Mouse (Mus musculus) liver, embryonic 12.5 days (tissue): ENCODE data around the gene A630023A22Rik. TPM values are rescaled to one million over a fixed set of nuclear protein-coding genes. Genes with fewer than 3 reads are reported as not detected.

Experiments
- ATAC-seq: fragments of 200-750 bp; cut with Nextera tagmentation; 2 replicates; pipeline ENCODE4 v1.8.0; 2017; ENCODE audit warnings: moderate number of reproducible peaks, mild to moderate bottlenecking, moderate library complexity
- H3K27ac ChIP-seq: fragments of 300-500 bp; sonication (generic); 2 replicates; pipeline ENCODE4 v1.5.1; 2016; ENCODE audit warnings: mild to moderate bottlenecking
- H3K27me3 ChIP-seq: fragments of 300-500 bp; sonication (generic); replicated peaks from 2 replicates; pipeline ENCODE4 v1.6.1; 2016; ENCODE audit warnings: mild to moderate bottlenecking, moderate library complexity
- H3K36me3 ChIP-seq: fragments of 300-500 bp; sonication (generic); 2 replicates; pipeline ENCODE4 v1.6.1; 2016; ENCODE audit warnings: mild to moderate bottlenecking, moderate library complexity
- H3K4me1 ChIP-seq: fragments of 300-500 bp; sonication (generic); 2 replicates; pipeline ENCODE4 v1.6.1; 2016
- H3K4me2 ChIP-seq: fragments of 300-500 bp; sonication (generic); 2 replicates; pipeline ENCODE4 v1.6.1; 2016; ENCODE audit warnings: mild to moderate bottlenecking, moderate library complexity
- H3K4me3 ChIP-seq: fragments of 300-500 bp; sonication (generic); 2 replicates; pipeline ENCODE4 v1.5.1; 2016; ENCODE audit warnings: mild to moderate bottlenecking, moderate library complexity
- H3K9ac ChIP-seq: fragments of 300-500 bp; sonication (generic); 2 replicates; pipeline ENCODE4 v1.6.1; 2016; ENCODE audit warnings: mild to moderate bottlenecking, moderate library complexity
- H3K9me3 ChIP-seq: fragments of 300-500 bp; sonication (generic); replicated peaks from 2 replicates; pipeline ENCODE4 v1.6.1; 2016; ENCODE audit warnings: mild to moderate bottlenecking, moderate library complexity
- whole genome bisulfite sequencing: fragments of 180-500 bp; shearing (Covaris S2); methylation state at CpG from one replicate; pipeline ENCODE4 v1.1.7; 2016; ENCODE audit not compliant: insufficient replicate concordance; 5-methylcytosine and 5-hydroxymethylcytosine counted together
- polyA plus RNA-seq: library from polyadenylated mRNA; unstranded; fragments of >200 nt; fragmentation: Nextera tagmentation; extraction: Ambion mirVana; gene quantifications from 2 replicates; pipeline ENCODE4 v1.2.1, GENCODE M21; 2016

Gene A630023A22Rik
- polyA plus RNA-seq, 1 experiment from 2014 or later: not detected

- no peaks in the 10 kb centered on the region for H3K36me3 ChIP-seq
- H3K9me3 ChIP-seq: no peaks in the 10 kb centered on the region
- ATAC-seq: no peak
- H3K4me2 ChIP-seq: no peak overlapping the region
- WGBS: 58% methylated on average over 4 of the region's 4 CpGs
- H3K9ac ChIP-seq: no peak overlapping the region
- no peak overlapping the region for H3K4me3 ChIP-seq
- H3K4me1 ChIP-seq: no peaks in the 10 kb centered on the region
- H3K27ac ChIP-seq: no peak overlapping the region
- H3K27me3 ChIP-seq: no peaks in the 10 kb centered on the region
These were observed 11.8 kb upstream of the A630023A22Rik start for GRCm38 (mm10) chr14:34114311-34114710.

GRCm38 (mm10) chr14:34107594-34107993, 5.0 kb upstream of the A630023A22Rik start:
- Histone ChIP-seq H3K27ac (no peak overlapping the region), H3K9ac (no peak overlapping the region), H3K9me3 (no peaks in the 10 kb centered on the region), H3K36me3 (no peaks in the 10 kb centered on the region), H3K4me3 (no peak overlapping the region), H3K27me3 (no peaks in the 10 kb centered on the region), H3K4me1 (no peaks in the 10 kb centered on the region), H3K4me2 (no peak overlapping the region)
- 25% methylated on average over 4 of the region's 4 CpGs for WGBS
- ATAC-seq: no peak

GRCm38 (mm10) chr14:34106389-34107062, 4.0 kb upstream of the A630023A22Rik start:
- WGBS: 44% methylated on average over 11 of the region's 12 CpGs
- no peaks in the 10 kb centered on the region for H3K4me1 ChIP-seq
- no peaks in the 10 kb centered on the region for H3K9me3 ChIP-seq
- H3K27me3 ChIP-seq: no peaks in the 10 kb centered on the region
- no peak overlapping the region for H3K4me2 ChIP-seq
- H3K4me3 ChIP-seq: no peak overlapping the region
- no peak overlapping the region for H3K9ac ChIP-seq
- no peaks in the 10 kb centered on the region for H3K36me3 ChIP-seq
- no peak for ATAC-seq
- no peak overlapping the region for H3K27ac ChIP-seq

- ATAC-seq: peak; percentile 27; the same call in 1 of the 2 replicates
- WGBS: 26% methylated on average over 8 of the region's 8 CpGs
- Histone ChIP-seq H3K36me3 (no peaks in the 10 kb centered on the region), H3K9me3 (no peaks in the 10 kb centered on the region), H3K4me3 (no peak overlapping the region), H3K4me2 (no peak overlapping the region), H3K9ac (no peak overlapping the region), H3K27me3 (no peaks in the 10 kb centered on the region), H3K4me1 (no peaks in the 10 kb centered on the region), H3K27ac (no peak overlapping the region)
These were observed 2.3 kb upstream of the A630023A22Rik start for GRCm38 (mm10) chr14:34104892-34105291.

GRCm38 (mm10) chr14:34103855-34104254, 1.3 kb upstream of the A630023A22Rik start:
- H3K27ac ChIP-seq: no peak overlapping the region
- no peaks in the 10 kb centered on the region for H3K9me3 ChIP-seq
- H3K27me3 ChIP-seq: no peaks in the 10 kb centered on the region
- no peaks in the 10 kb centered on the region for H3K36me3 ChIP-seq
- H3K4me1 ChIP-seq: no peaks in the 10 kb centered on the region
- 63% methylated on average over 3 of the region's 3 CpGs for WGBS
- H3K4me2 ChIP-seq: no peak overlapping the region
- H3K9ac ChIP-seq: no peak overlapping the region
- ATAC-seq: no peak
- no peak overlapping the region for H3K4me3 ChIP-seq

- no peak overlapping the region for H3K4me3 ChIP-seq
- H3K4me1 ChIP-seq: no peaks in the 10 kb centered on the region
- 60% methylated on average over 5 of the region's 5 CpGs for WGBS
- H3K27ac ChIP-seq: no peak overlapping the region
- no peaks in the 10 kb centered on the region for H3K9me3 ChIP-seq
- no peaks in the 10 kb centered on the region for H3K36me3 ChIP-seq
- H3K4me2 ChIP-seq: no peak overlapping the region
- ATAC-seq: no peak
- no peak overlapping the region for H3K9ac ChIP-seq
- no peaks in the 10 kb centered on the region for H3K27me3 ChIP-seq
These were observed 6.4 kb downstream of the A630023A22Rik start for GRCm38 (mm10) chr14:34096161-34096560.

GRCm38 (mm10) chr14:34092856-34093255, 9.7 kb downstream of the A630023A22Rik start:
- no peak for ATAC-seq
- Histone ChIP-seq H3K36me3 (no peaks in the 10 kb centered on the region), H3K9ac (no peak overlapping the region), H3K27me3 (no peaks in the 10 kb centered on the region), H3K4me2 (no peak overlapping the region), H3K27ac (no peak overlapping the region), H3K4me3 (no peak overlapping the region), H3K4me1 (no peaks in the 10 kb centered on the region), H3K9me3 (no peaks in the 10 kb centered on the region)
- 59% methylated on average over 1 of the region's 1 CpGs for WGBS

GRCm38 (mm10) chr14:34091475-34091874, 11.1 kb downstream of the A630023A22Rik start:
- H3K4me3 ChIP-seq: no peak overlapping the region
- WGBS: 67% methylated on average over 5 of the region's 5 CpGs
- H3K9ac ChIP-seq: no peak overlapping the region
- H3K9me3 ChIP-seq: no peaks in the 10 kb centered on the region
- ATAC-seq: no peak
- no peak overlapping the region for H3K4me2 ChIP-seq
- H3K27ac ChIP-seq: no peak overlapping the region
- H3K36me3 ChIP-seq: no peaks in the 10 kb centered on the region
- H3K4me1 ChIP-seq: no peaks in the 10 kb centered on the region
- no peaks in the 10 kb centered on the region for H3K27me3 ChIP-seq

GRCm38 (mm10) chr14:34089796-34090195, 12.8 kb downstream of the A630023A22Rik start:
- H3K9me3 ChIP-seq: no peaks in the 10 kb centered on the region
- WGBS: 76% methylated on average over 8 of the region's 8 CpGs
- no peaks in the 10 kb centered on the region for H3K27me3 ChIP-seq
- H3K9ac ChIP-seq: no peak overlapping the region
- no peak overlapping the region for H3K4me2 ChIP-seq
- ATAC-seq: no peak
- H3K36me3 ChIP-seq: no peaks in the 10 kb centered on the region
- no peak overlapping the region for H3K27ac ChIP-seq
- H3K4me3 ChIP-seq: no peak overlapping the region
- H3K4me1 ChIP-seq: no peaks in the 10 kb centered on the region

- WGBS: 69% methylated on average over 2 of the region's 2 CpGs
- Histone ChIP-seq H3K9ac (no peak overlapping the region), H3K36me3 (no peaks in the 10 kb centered on the region)
These were observed 14.6 kb downstream of the A630023A22Rik start for GRCm38 (mm10) chr14:34087856-34088398.

GRCm38 (mm10) chr14:34086806-34087205, 15.7 kb downstream of the A630023A22Rik start:
- no peak overlapping the region for H3K4me2 ChIP-seq
- no peaks in the 10 kb centered on the region for H3K36me3 ChIP-seq

More at GRCm38 (mm10) chr14:34087856-34088398, 14.6 kb downstream of the A630023A22Rik start:
- no peaks in the 10 kb centered on the region for H3K9me3 ChIP-seq
- H3K27ac ChIP-seq: no peak overlapping the region
- H3K4me3 ChIP-seq: no peak overlapping the region
- no peaks in the 10 kb centered on the region for H3K4me1 ChIP-seq
- no peak for ATAC-seq
- no peak overlapping the region for H3K4me2 ChIP-seq
- H3K27me3 ChIP-seq: no peaks in the 10 kb centered on the region

GRCm38 (mm10) chr14:34085731-34086130, 16.8 kb downstream of the A630023A22Rik start, which contains the start of gene Anxa8:
Anxa8 (plus strand) TSS chr14:34085981.
- Histone ChIP-seq H3K4me2 (no peak within 1 kb of the TSS), H3K9ac (no peak within 1 kb of the TSS), H3K27ac (no peak within 1 kb of the TSS), H3K27me3 (no peaks in the 10 kb centered on the region), H3K4me3 (no peak within 1 kb of the TSS), H3K36me3 (no peaks in the 10 kb centered on the region), H3K9me3 (no peaks in the 10 kb centered on the region), H3K4me1 (no peaks in the 10 kb centered on the region)
- no peak for ATAC-seq
- WGBS: 49% methylated on average over 4 of the region's 4 CpGs

More at GRCm38 (mm10) chr14:34086806-34087205, 15.7 kb downstream of the A630023A22Rik start:
- Histone ChIP-seq H3K27me3 (no peaks in the 10 kb centered on the region), H3K9me3 (no peaks in the 10 kb centered on the region), H3K4me1 (no peaks in the 10 kb centered on the region), H3K9ac (no peak overlapping the region), H3K27ac (no peak overlapping the region), H3K4me3 (no peak overlapping the region)
- WGBS: 47% methylated on average over 4 of the region's 4 CpGs
- no peak for ATAC-seq
